Mouse (Mus musculus) lung, adult 2 months (tissue): ENCODE results near the gene Phykpl.

Experiments used
- CTCF ChIP-seq: fragments of 200-500 bp; IDR thresholded peaks from 2 replicates; pipeline ENCODE4 v1.5.1; 2011; ENCODE audit warnings: mild to moderate bottlenecking, low read length, control low read depth; ENCODE audit not compliant: insufficient read depth
- POLR2A ChIP-seq: fragments of 200-500 bp; IDR thresholded peaks from 2 replicates; pipeline ENCODE4 v1.6.1; 2011; ENCODE audit warnings: low read depth, mild to moderate bottlenecking, control low read depth, low read length, borderline replicate concordance; ENCODE audit errors: extremely low read depth

GRCm38 (mm10) chr11:51579024-51579423, 5.5 kb upstream of the Phykpl start:
- no peak for TF ChIP-seq POLR2A
- TF ChIP-seq CTCF: no peak
